Mouse (Mus musculus) left cerebral cortex, postnatal 14 days (tissue): Measurements from ENCODE around the gene Lbr. TPM values are rescaled to one million over a fixed set of nuclear protein-coding genes. Genes with fewer than 3 reads are reported as not detected.

ENCODE experiments used
- DNase-seq, 2 experiments: peaks; one replicate each; pipeline ENCODE4 v3.0.0; 2021 to 2022; ENCODE audit warnings: low spot score in 2 of 2, mixed read lengths in 1 of 2
- intact Hi-C: fragments of 180-260 bp; cut with DNase I; formaldehyde crosslinking; loops from one replicate; pipeline ENCODE4 v1.15.1; 2025
- long read RNA-seq, 2 experiments: library from polyadenylated mRNA; stranded (forward); transcript quantifications; one replicate each; pipeline ENCODE4 v2.0.0; 2021
- total RNA-seq, 2 experiments: library from RNA; stranded (reverse); gene quantifications; 2 replicates each; pipeline ENCODE4 v1.2.3; 2021

The Lbr gene
- total RNA-seq = 10 to 100 TPM in 1 of 2 experiments, 1 to 10 TPM in 1; 9.6 to 14.2 TPM
- long read RNA-seq, experiment 1, transcript Lbr-201 (14 exons, 3,510 nt) = major isoform, 8 of 10 reads
- long read RNA-seq, experiment 1, partial matches to known transcripts = 1 of 10 reads
- long read RNA-seq, experiment 1, other reads (novel, unspliced or antisense) = 1 of 10 reads
- long read RNA-seq, experiment 2, transcript Lbr-201 (14 exons, 3,510 nt) = major isoform, 17 of 17 reads
- long read RNA-seq, experiment 2, partial matches to known transcripts = 0 of 17 reads
- long read RNA-seq, experiment 2, other reads (novel, unspliced or antisense) = 0 of 17 reads

DNA sequence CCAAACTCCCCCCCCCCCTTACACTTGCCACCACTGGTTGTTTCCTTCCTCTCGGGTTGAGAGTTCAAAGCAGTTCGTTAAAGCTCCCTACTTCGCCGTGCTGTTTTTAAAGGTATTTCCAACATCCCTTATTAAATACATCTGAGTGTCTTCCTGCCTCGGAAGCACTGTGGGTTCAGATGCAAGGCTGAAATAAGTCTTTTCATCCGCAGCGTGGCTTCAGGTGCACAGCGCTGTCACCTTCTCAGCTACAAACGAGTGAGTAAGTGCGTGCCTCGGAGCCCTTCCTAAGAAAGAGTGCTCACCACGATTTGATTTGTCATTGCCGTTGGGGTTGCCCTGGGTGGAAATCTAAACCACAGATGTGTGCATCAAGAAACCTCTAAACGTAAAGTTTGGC is at the start of gene Lbr:
Gene Lbr (minus strand): TSS at position 266 of the 400 bp plus-strand sequence.
- DNase-seq = no peak
- intact Hi-C loops = loop anchor here (5.0 kb wide), 1 partner anchor 40 kb away; no protein-coding TSS in a partner anchor

GRCm38 (mm10) chr1:181889670-181890069 is 46.8 kb upstream of the Lbr start:
- no peak for DNase-seq
- intact Hi-C loops = loop anchor here (5.0 kb wide), 2 partner anchors 128 to 648 kb away; partner anchors contain the start of gene Enah

GRCm38 (mm10) chr1:181888801-181889200 is 46.0 kb upstream of the Lbr start:
- peak; percentile 87 to 91 for DNase-seq
- intact Hi-C loops = loop anchor here (1.0 to 5.0 kb wide), 2 partner anchors 226 to 648 kb away; no protein-coding TSS in a partner anchor

DNA sequence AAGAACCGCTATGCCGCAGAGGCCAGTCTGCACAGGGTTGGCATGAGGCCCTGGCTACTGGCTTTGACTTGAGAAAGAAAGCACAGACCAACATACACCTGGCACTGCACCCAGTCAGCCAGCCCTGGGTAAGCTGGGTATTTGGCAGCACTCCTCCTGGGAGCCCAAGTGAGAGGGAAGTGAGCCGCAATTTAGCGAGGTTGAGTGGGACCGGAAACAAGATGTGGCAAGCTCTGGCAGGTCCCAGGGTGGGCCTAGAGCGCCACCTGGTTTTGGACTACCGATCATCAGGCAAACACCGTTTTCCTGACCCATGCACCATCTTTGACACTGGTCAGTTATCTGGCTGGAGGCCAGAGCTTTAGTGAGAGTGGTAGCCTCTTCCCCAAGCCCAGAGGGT is 38.7 kb upstream of the Lbr start:
- DNase-seq = peak; percentile 25 to 50
- intact Hi-C loops = loop anchor here (2.0 to 5.0 kb wide), 2 partner anchors 39 to 153 kb away; partner anchors contain the start of gene Lbr

- DNase-seq = no peak
- intact Hi-C loops = loop anchor here (2.0 to 5.0 kb wide), 2 partner anchors 39 to 152 kb away; partner anchors contain the start of gene Lbr
These were observed 38.0 kb upstream of the Lbr start for GRCm38 (mm10) chr1:181880752-181881325.

- intact Hi-C loops = no loop called here
- DNase-seq = no peak
These were observed 35.6 kb upstream of the Lbr start for GRCm38 (mm10) chr1:181878436-181878835.

GRCm38 (mm10) chr1:181877088-181877487 is 34.2 kb upstream of the Lbr start:
- intact Hi-C loops = no loop called here
- DNase-seq = no peak

- intact Hi-C loops = no loop called here
- no peak for DNase-seq
These were observed 33.8 kb upstream of the Lbr start for GRCm38 (mm10) chr1:181876656-181877055.

- DNase-seq = no peak
- intact Hi-C loops = no loop called here
These were observed 30.5 kb upstream of the Lbr start for GRCm38 (mm10) chr1:181873086-181873920.

DNA sequence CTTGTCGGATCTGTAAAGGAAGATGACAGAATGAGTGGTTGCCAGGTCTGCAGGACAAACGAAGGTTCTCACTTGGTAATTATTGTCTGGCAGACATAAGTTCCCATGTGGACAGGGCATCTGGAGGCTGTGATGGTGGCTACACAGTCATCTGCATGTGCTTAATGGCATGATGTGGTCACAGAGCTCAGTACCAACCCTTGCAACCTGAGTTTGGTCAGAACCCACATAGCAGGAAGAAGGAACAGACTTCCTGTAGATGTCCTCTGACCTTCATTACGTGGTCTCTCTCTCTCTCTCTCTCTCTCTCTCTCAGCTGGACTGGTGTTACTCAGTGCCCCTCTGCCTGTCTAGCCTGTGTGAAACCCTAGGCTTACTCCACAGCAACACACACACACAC is 29.8 kb upstream of the Lbr start:
- intact Hi-C loops = no loop called here
- no peak for DNase-seq

DNA sequence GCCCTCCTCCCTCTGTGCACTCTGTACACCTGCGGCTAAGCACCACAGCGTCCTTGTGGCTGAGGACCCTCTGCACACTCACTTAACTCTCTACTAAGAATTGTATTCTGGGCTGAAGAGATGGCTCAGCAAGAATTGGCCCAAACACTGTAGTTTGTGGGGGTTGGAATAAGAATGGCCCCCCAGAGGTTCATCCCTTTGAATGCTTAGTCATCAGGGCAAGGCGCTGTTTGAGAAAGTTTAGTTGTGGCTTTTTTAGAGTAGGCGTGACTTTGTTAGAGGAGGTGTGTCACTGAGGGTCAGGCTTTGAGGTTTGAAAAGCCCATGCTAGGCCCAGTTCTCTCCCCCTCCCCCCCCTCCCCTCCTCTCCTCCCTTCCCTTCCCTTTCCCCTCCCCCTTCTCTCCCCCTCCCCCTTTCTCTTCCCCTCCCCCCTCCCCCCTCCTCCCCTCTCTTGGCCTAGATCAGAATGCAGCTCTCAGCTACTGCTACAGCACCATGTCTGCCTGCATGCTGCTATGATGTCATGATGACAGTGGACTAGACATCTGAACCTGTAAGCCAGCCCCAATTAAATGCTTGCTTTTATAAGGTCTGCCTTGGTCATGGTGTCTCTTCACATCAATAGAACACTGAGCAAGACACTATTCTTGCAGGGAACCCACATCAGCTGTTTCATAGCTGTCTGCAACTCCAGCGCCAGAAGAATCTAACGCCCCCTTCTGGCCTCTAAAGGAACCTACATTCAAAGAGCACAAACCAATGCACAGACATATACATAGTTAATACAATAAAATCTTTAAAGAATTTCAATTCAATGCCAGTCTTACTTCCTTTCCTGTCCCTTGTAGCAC is 23.8 kb upstream of the Lbr start:
- DNase-seq = no peak
- intact Hi-C loops = no loop called here

DNA sequence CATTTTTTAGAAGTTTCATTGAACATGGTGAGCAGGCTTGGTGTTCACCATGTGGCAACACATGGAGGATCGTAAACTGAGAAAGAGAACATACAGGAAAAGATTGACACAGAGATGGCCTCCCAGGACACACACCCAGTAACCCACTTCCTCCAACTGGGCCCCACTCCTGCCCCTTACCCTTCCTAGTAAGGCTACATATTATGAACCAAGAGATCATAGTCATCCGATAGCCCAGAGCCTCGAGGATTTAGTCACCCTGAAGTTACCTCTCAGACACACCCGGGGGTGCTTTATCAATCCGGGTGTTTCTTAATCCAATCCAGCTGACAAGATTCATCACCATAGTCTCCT is 23.0 kb upstream of the Lbr start:
- intact Hi-C loops = no loop called here
- no peak for DNase-seq

DNA sequence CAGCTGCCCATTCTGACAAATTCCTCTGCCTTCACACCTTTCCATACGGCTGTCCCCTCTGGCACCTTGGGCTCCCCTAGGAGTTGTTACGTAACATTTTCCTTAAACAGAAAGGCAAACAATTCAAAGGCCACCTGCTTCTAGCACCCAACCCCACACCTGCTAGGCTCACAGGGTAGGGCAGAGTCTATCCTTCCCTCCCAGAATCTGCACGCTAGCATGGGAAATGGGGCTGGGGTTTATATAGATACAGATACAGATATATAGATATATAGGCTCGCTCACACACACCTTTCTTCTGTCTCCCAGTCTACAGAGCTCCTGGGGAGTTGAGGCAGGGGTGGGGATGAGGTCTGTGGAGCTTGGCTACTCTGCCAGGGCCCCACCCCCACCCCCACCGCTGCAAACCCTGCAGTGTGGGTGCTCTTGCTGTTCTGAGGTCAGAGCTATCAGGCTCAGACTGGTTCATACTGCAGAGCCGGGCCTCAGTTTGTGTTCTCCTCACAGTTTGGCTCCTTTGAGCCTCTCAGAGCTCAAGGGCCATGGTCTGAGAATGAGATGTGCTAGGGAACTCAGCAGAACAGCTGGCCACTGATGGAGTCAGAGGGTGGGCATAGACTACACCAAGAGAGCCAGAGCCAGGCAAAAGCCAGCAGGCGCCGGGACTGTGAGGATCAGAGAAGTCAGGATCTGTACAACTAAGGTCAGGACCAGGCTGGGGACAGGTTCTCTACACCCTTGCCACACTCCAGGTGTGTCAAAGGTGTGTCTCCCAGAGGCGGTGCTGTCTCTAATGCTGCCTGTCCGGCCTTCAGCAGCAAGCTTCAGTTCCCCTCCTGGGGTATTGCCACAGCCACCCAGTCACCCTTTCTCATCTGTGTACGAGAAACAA is 22.4 kb upstream of the Lbr start:
- no peak for DNase-seq
- intact Hi-C loops = no loop called here

- DNase-seq = no peak
- intact Hi-C loops = no loop called here
These were observed 20.6 kb upstream of the Lbr start for GRCm38 (mm10) chr1:181863431-181863830.

- intact Hi-C loops = no loop called here
- no peak for DNase-seq
These were observed 20.0 kb upstream of the Lbr start for GRCm38 (mm10) chr1:181862676-181863374.

GRCm38 (mm10) chr1:181861181-181861902 is 18.5 kb upstream of the Lbr start:
- no peak for DNase-seq
- intact Hi-C loops = no loop called here

- intact Hi-C loops = no loop called here
- DNase-seq = peak in 1 of 2 experiments; percentile 31
These were observed 17.8 kb upstream of the Lbr start for GRCm38 (mm10) chr1:181860659-181861058.
